Mouse (Mus musculus) ES-E14 (cell line): ENCODE data around the gene Tbc1d2b. TPM values are rescaled to one million over a fixed set of nuclear protein-coding genes. Genes with fewer than 3 reads are reported as not detected.

Experiments
- DNase-seq: peaks from one replicate; pipeline ENCODE4 v3.0.0-alpha.2; 2013; ENCODE audit warnings: low read depth, low spot score
- H3K27ac ChIP-seq: 2 replicates; pipeline ENCODE4 v1.5.1; 2012; ENCODE audit warnings: low read depth, mild to moderate bottlenecking, low read length, moderate library complexity, mixed read lengths; ENCODE audit not compliant: poor library complexity, insufficient read depth, severe bottlenecking
- H3K36me3 ChIP-seq: 2 replicates; pipeline ENCODE4 v1.6.1; 2012; ENCODE audit warnings: mild to moderate bottlenecking, low read length, moderate library complexity, mixed read lengths; ENCODE audit not compliant: control insufficient read depth, poor library complexity, insufficient read depth, severe bottlenecking
- H3K4me1 ChIP-seq, 2 experiments: fragments of 150-350 bp in 1 of 2; sonication (generic) in 1 of 2; 2 replicates each; pipeline ENCODE4 v1.6.1; 2012; ENCODE audit warnings: low read length in 2 of 2, mild to moderate bottlenecking in 1 of 2, mixed read lengths in 1 of 2; ENCODE audit not compliant: control insufficient read depth in 2 of 2, insufficient read depth in 2 of 2, poor library complexity in 1 of 2
- H3K4me3 ChIP-seq, 2 experiments: fragments of 150-350 bp in 1 of 2; sonication (generic) in 1 of 2; 2 replicates each; pipeline ENCODE4 v1.5.1; 2012; ENCODE audit warnings: low read length in 2 of 2, low read depth in 1 of 2, mild to moderate bottlenecking in 1 of 2, mixed read lengths in 1 of 2; ENCODE audit not compliant: insufficient read depth in 1 of 2, poor library complexity in 1 of 2, severe bottlenecking in 1 of 2
- H3K9ac ChIP-seq: 2 replicates; pipeline ENCODE4 v1.6.1; 2012; ENCODE audit warnings: low read depth, mild to moderate bottlenecking, low read length, mixed read lengths; ENCODE audit not compliant: poor library complexity, insufficient read depth, severe bottlenecking
- H3K9me3 ChIP-seq: fragments of 150-350 bp; sonication (generic); 2 replicates; pipeline ENCODE4 v1.6.1; 2012; ENCODE audit warnings: low read depth, mild to moderate bottlenecking, low read length; ENCODE audit not compliant: control insufficient read depth, insufficient read depth
- CHD2 ChIP-seq: IDR thresholded peaks from 2 replicates; pipeline ENCODE4 v1.6.1; 2014; ENCODE audit warnings: mild to moderate bottlenecking, low read depth, low read length, inconsistent platforms
- HCFC1 ChIP-seq: IDR thresholded peaks from 2 replicates; pipeline ENCODE4 v1.6.1; 2012; ENCODE audit warnings: low read length, inconsistent platforms, borderline replicate concordance; ENCODE audit not compliant: insufficient read depth
- MAFK ChIP-seq: IDR thresholded peaks from 2 replicates; pipeline ENCODE4 v1.6.1; 2014; ENCODE audit warnings: mild to moderate bottlenecking, low read depth, low read length, inconsistent platforms; ENCODE audit not compliant: insufficient read depth
- ZC3H11A ChIP-seq: IDR thresholded peaks from 2 replicates; pipeline ENCODE4 v1.6.1; 2012; ENCODE audit warnings: low read depth, mild to moderate bottlenecking, inconsistent platforms, low read length, borderline replicate concordance
- ZNF384 ChIP-seq: IDR thresholded peaks from 2 replicates; pipeline ENCODE4 v1.6.1; 2012; ENCODE audit warnings: low read depth, low read length, inconsistent platforms
- in situ Hi-C, 2 experiments: fragments of 600-800 bp; cut with MboI; formaldehyde crosslinking; loops; one replicate each; pipeline ENCODE4 v1.15.1; 2025; ENCODE audit warnings: low sequenced_read_pairs in 2 of 2, inconsistent platforms in 1 of 2; ENCODE audit not compliant: unreplicated experiment in 2 of 2
- total RNA-seq: library from RNA; depleted of rRNA; stranded (reverse); fragments of 300-350 nt; gene quantifications from 2 replicates; pipeline ENCODE4 v1.2.3, GENCODE M21; 2012

The Tbc1d2b gene
- total RNA-seq, 1 experiment, result 10.2 TPM

- no peak for DNase-seq
- Histone ChIP-seq H3K27ac (no peak overlapping the region), H3K9me3 (no peaks in the 10 kb centered on the region), H3K9ac (no peak overlapping the region), H3K36me3 (no peaks in the 10 kb centered on the region), H3K4me3 (no peak overlapping the region), H3K4me1 (peaks cover 0 to 7% of the 10 kb centered on the region in 2 experiments; a peak in 1 of 4 replicates)
- TF ChIP-seq ZC3H11A (no peak), MAFK (no peak), HCFC1 (no peak), ZNF384 (no peak), CHD2 (no peak)
- in situ Hi-C loops, result no loop called here
These were observed 4.9 kb upstream of the Tbc1d2b start for GRCm38 (mm10) chr9:90275500-90275899.

GRCm38 (mm10) chr9:90274516-90274915 is 3.9 kb upstream of the Tbc1d2b start:
- in situ Hi-C loops, result no loop called here

GRCm38 (mm10) chr9:90272346-90272745 is 1.7 kb upstream of the Tbc1d2b start:
- no peak for TF ChIP-seq MAFK
- no peak for TF ChIP-seq HCFC1
- TF ChIP-seq CHD2, result no peak
- TF ChIP-seq ZNF384, result no peak
- no peak for TF ChIP-seq ZC3H11A
- Histone ChIP-seq H3K4me1 (peaks cover 0 to 9% of the 10 kb centered on the region in 2 experiments; a peak in 2 of 4 replicates), H3K36me3 (no peaks in the 10 kb centered on the region), H3K9ac (no peak overlapping the region), H3K9me3 (no peaks in the 10 kb centered on the region), H3K4me3 (no peak overlapping the region), H3K27ac (no peak overlapping the region)
- DNase-seq, result peak; percentile 6
- in situ Hi-C loops, result no loop called here

More at GRCm38 (mm10) chr9:90274516-90274915, 3.9 kb upstream of the Tbc1d2b start:
- Histone ChIP-seq H3K36me3 (no peaks in the 10 kb centered on the region), H3K9me3 (no peaks in the 10 kb centered on the region), H3K4me3 (no peak overlapping the region), H3K9ac (no peak overlapping the region), H3K4me1 (peaks cover 0 to 7% of the 10 kb centered on the region in 2 experiments; a peak in 1 of 4 replicates), H3K27ac (no peak overlapping the region)
- no peak for TF ChIP-seq CHD2
- no peak for TF ChIP-seq ZC3H11A
- no peak for TF ChIP-seq MAFK
- TF ChIP-seq ZNF384, result no peak
- TF ChIP-seq HCFC1, result no peak
- DNase-seq, result no peak

GRCm38 (mm10) chr9:90271541-90272090 is 1.0 kb upstream of the Tbc1d2b start:
- Histone ChIP-seq H3K9ac (no peak overlapping the region), H3K36me3 (no peaks in the 10 kb centered on the region), H3K4me1 (peaks cover 0 to 9% of the 10 kb centered on the region in 2 experiments; a peak in 2 of 4 replicates), H3K27ac (no peak overlapping the region), H3K4me3 (no peak overlapping the region; a peak in 1 of 4 replicates), H3K9me3 (no peaks in the 10 kb centered on the region)
- peak; percentile 15 for DNase-seq
- TF ChIP-seq MAFK (no peak), HCFC1 (no peak), ZC3H11A (no peak), CHD2 (no peak), ZNF384 (no peak)
- in situ Hi-C loops, result no loop called here

- in situ Hi-C loops, result no loop called here
- no peaks in the 10 kb centered on the region for H3K9me3 ChIP-seq
- H3K4me3 ChIP-seq, result peak overlapping the region; percentile 89 to 92
- no peak overlapping the region for H3K9ac ChIP-seq
- no peak overlapping the region for H3K27ac ChIP-seq
- H3K36me3 ChIP-seq, result no peaks in the 10 kb centered on the region
- H3K4me1 ChIP-seq, result peaks cover 0 to 9% of the 10 kb centered on the region in 2 experiments; a peak in 2 of 4 replicates
- DNase-seq, result no peak
- TF ChIP-seq CHD2 (no peak), ZNF384 (no peak), ZC3H11A (no peak), HCFC1 (no peak), MAFK (no peak)
These were observed 316 bp upstream of the Tbc1d2b start for GRCm38 (mm10) chr9:90270944-90271295.
